18 mouse cellular contexts compared by ENCODE assay signal in the genomic region with DNA sequence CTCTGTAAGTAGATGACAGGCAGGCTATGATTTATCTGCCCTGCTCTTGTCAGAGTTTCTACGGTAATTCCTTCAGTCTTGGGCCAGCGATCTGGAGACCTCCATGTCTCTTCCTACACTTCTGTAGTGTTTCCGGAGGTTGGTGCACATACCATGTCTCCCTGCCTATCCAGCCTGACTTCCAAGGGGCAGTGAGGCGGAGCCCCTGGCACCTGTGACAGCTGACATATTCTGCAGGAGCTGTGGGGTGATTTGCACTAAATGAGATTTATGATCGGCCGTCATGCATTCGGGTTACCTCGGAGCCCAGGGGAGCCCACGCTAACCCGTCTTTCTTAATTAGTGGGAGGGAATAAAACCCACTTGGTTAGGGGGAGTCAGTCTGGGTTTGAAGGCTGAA. TPM values are rescaled to one million over a fixed set of nuclear protein-coding genes. Genes with fewer than 3 reads are reported as not detected.
DNase-seq lines count a peak whose midpoint lies in the region; ATAC-seq lines count a peak whose summit lies in the region.
"Had no signal": no experiment of that assay in that cellular context is flagged by ENCODE, and none has a peak within 500 bp of the region (broad histone marks: within the 10 kb centered on the region; RNA-seq: fewer than 3 reads in every experiment).

No protein-coding gene starts in this region.

- 54% methylated on average over 10 of the region's 10 CpGs for WGBS in hindbrain, embryonic 13.5 days
- 74% methylated on average over 10 of the region's 10 CpGs for WGBS in hindbrain, embryonic 11.5 days
- WGBS in kidney, embryonic 16.5 days, result 31% methylated on average over 10 of the region's 10 CpGs
- WGBS in neural tube, embryonic 11.5 days, result 61% methylated on average over 10 of the region's 10 CpGs

- H3K9me3 ChIP-seq in hindbrain, embryonic 13.5 days, result no peaks in the 10 kb centered on the region
- H3K9me3 ChIP-seq in hindbrain, embryonic 11.5 days (ENCODE audit: control insufficient read depth, low read length), result no peaks in the 10 kb centered on the region
- no peaks in the 10 kb centered on the region for H3K9me3 ChIP-seq in kidney, embryonic 16.5 days (ENCODE audit: low read length)
- no peaks in the 10 kb centered on the region for H3K9me3 ChIP-seq in neural tube, embryonic 11.5 days (ENCODE audit: control insufficient read depth, low read length)
- H3K9me3 ChIP-seq: forebrain, embryonic 15.5 days; heart, embryonic 15.5 days had no signal

- ATAC-seq in hindbrain, embryonic 13.5 days (ENCODE audit: low FRiP score), result no peak
- ATAC-seq in hindbrain, embryonic 11.5 days (ENCODE audit: low FRiP score), result no peak
- peak; percentile 57; the same call in 1 of the 2 replicates for ATAC-seq in kidney, embryonic 16.5 days (ENCODE audit: low FRiP score, low TSS enrichment)
- ATAC-seq in neural tube, embryonic 11.5 days (ENCODE audit: insufficient read depth, low FRiP score, low TSS enrichment), result no peak
- ATAC-seq: CD4-positive, CD25-positive, alpha-beta regulatory T cell, adult 4 months; forebrain, embryonic 15.5 days had no signal

- peaks cover 38% of the 10 kb centered on the region for H3K4me1 ChIP-seq in hindbrain, embryonic 13.5 days (replicated peaks)
- H3K4me1 ChIP-seq in hindbrain, embryonic 11.5 days (replicated peaks; ENCODE audit: control insufficient read depth, insufficient read depth, low read length), result 0 out of 2 replicates have a peak, but pooled peaks cover 4% of the 10 kb centered on the region
- peaks cover 26% of the 10 kb centered on the region for H3K4me1 ChIP-seq in kidney, embryonic 16.5 days (ENCODE audit: insufficient read depth, low read length)
- no peaks in the 10 kb centered on the region for H3K4me1 ChIP-seq in neural tube, embryonic 11.5 days (ENCODE audit: control insufficient read depth, insufficient read depth, low read length)

- no peak for DNase-seq in hindbrain, embryonic 11.5 days (ENCODE audit: low spot score)
- no peak for DNase-seq in kidney, postnatal 14 days
- peak; percentile 24 for DNase-seq in neural tube, embryonic 11.5 days (ENCODE audit: low spot score)
- DNase-seq in neural tube, embryonic 10.5 days (ENCODE audit: extremely low spot score, low spot score), result no peak
- DNase-seq in lung, postnatal 25 days (ENCODE audit: low spot score), result no peak
- DNase-seq: adrenal gland, adult 8-10 months; adrenal gland, postnatal 36 days; cerebellum, adult 2 months; cerebellum, postnatal 10 days; gastrocnemius, postnatal 36 days; heart, adult 11 months; heart, postnatal 14 days had no signal

- no peak overlapping the region for H3K9ac ChIP-seq in hindbrain, embryonic 13.5 days
- H3K9ac ChIP-seq in hindbrain, embryonic 11.5 days (ENCODE audit: low read depth, low read length), result no peak overlapping the region
- no peak overlapping the region for H3K9ac ChIP-seq in kidney, embryonic 16.5 days (replicated peaks; ENCODE audit: low read length)
- no peak overlapping the region for H3K9ac ChIP-seq in neural tube, embryonic 11.5 days (ENCODE audit: low read length)
- H3K9ac ChIP-seq: forebrain, embryonic 15.5 days; heart, embryonic 15.5 days had no signal

- no peak overlapping the region for H3K4me2 ChIP-seq in hindbrain, embryonic 13.5 days
- H3K4me2 ChIP-seq in hindbrain, embryonic 11.5 days (replicated peaks; ENCODE audit: low read depth, low read length), result no peak overlapping the region
- no peak overlapping the region for H3K4me2 ChIP-seq in kidney, embryonic 16.5 days (replicated peaks; ENCODE audit: low read depth, low read length)
- no peak overlapping the region for H3K4me2 ChIP-seq in neural tube, embryonic 11.5 days (ENCODE audit: low read depth)
- H3K4me2 ChIP-seq: forebrain, embryonic 15.5 days; heart, embryonic 15.5 days had no signal

- 0 out of 2 replicates have a peak, but pooled peaks cover 5% of the 10 kb centered on the region for H3K27me3 ChIP-seq in hindbrain, embryonic 13.5 days
- no peaks in the 10 kb centered on the region for H3K27me3 ChIP-seq in hindbrain, embryonic 11.5 days (ENCODE audit: control insufficient read depth, insufficient read depth, low read length)
- H3K27me3 ChIP-seq in kidney, embryonic 16.5 days (ENCODE audit: insufficient read depth, low read length), result no peaks in the 10 kb centered on the region
- H3K27me3 ChIP-seq in neural tube, embryonic 11.5 days (ENCODE audit: control insufficient read depth, insufficient read depth, low read length), result no peaks in the 10 kb centered on the region
- H3K27me3 ChIP-seq: forebrain, embryonic 15.5 days had no signal

- no peak overlapping the region for H3K4me3 ChIP-seq in hindbrain, embryonic 13.5 days
- no peak overlapping the region for H3K4me3 ChIP-seq in hindbrain, embryonic 11.5 days (ENCODE audit: low read depth, low read length)
- H3K4me3 ChIP-seq in kidney, embryonic 16.5 days (ENCODE audit: low read length), result no peak overlapping the region
- H3K4me3 ChIP-seq in neural tube, embryonic 11.5 days (ENCODE audit: low read depth, low read length), result no peak overlapping the region
- H3K4me3 ChIP-seq: forebrain, embryonic 15.5 days; heart, embryonic 15.5 days had no signal

- H3K27ac ChIP-seq in hindbrain, embryonic 13.5 days, result 0 out of 2 replicates have a peak overlapping the region, but pooled peaks have one; percentile 46
- no peak overlapping the region for H3K27ac ChIP-seq in hindbrain, embryonic 11.5 days (ENCODE audit: low read depth, low read length)
- no peak overlapping the region for H3K27ac ChIP-seq in kidney, embryonic 16.5 days (ENCODE audit: low read length)
- H3K27ac ChIP-seq in neural tube, embryonic 11.5 days (ENCODE audit: low read depth, low read length), result no peak overlapping the region
- H3K27ac ChIP-seq: forebrain, embryonic 15.5 days; heart, embryonic 15.5 days had no signal

- no peaks in the 10 kb centered on the region for H3K36me3 ChIP-seq in hindbrain, embryonic 13.5 days
- no peaks in the 10 kb centered on the region for H3K36me3 ChIP-seq in hindbrain, embryonic 11.5 days (ENCODE audit: control insufficient read depth, insufficient read depth, low read length)
- no peaks in the 10 kb centered on the region for H3K36me3 ChIP-seq in kidney, embryonic 16.5 days (ENCODE audit: insufficient read depth, low read length)
- no peaks in the 10 kb centered on the region for H3K36me3 ChIP-seq in neural tube, embryonic 11.5 days (ENCODE audit: control insufficient read depth, insufficient read depth, low read length)
- H3K36me3 ChIP-seq: forebrain, embryonic 15.5 days; G1E; heart, embryonic 15.5 days had no signal

RNA-seq across cellular contexts. Expression of a gene that starts 49.7 kb away (rescaled TPM):
- polyA plus RNA-seq in hindbrain, embryonic 13.5 days (2015; fragmentation: Nextera tagmentation; extraction: Ambion mirVana), result 13.1 and 13.9 TPM in 2 replicates
- polyA plus RNA-seq in hindbrain, embryonic 11.5 days (2014; fragmentation: Nextera tagmentation; extraction: Ambion mirVana), result 25.7 and 29.6 TPM in 2 replicates
- polyA plus RNA-seq in kidney, embryonic 16.5 days (2015; fragmentation: Nextera tagmentation; extraction: Ambion mirVana), result 51.8 and 54.0 TPM in 2 replicates
- 45.9 and 47.0 TPM in 2 replicates for polyA plus RNA-seq in neural tube, embryonic 11.5 days (2014; fragmentation: Nextera tagmentation; extraction: Ambion mirVana)
- polyA plus RNA-seq: CD4-positive, CD25-positive, alpha-beta regulatory T cell, adult 4 months; G1E had no signal
